ENCODE assay signal across 10 mouse cellular contexts in genomic region chr5:64580340-64580723, GRCm38 (mm10).
DNase-seq lines count a peak whose midpoint lies in the region; ATAC-seq and TF ChIP-seq lines count a peak whose summit lies in the region.
"Had no signal": no experiment of that assay in that cellular context is flagged by ENCODE, and none has a peak within 500 bp of the region (broad histone marks: within the 10 kb centered on the region; RNA-seq: fewer than 3 reads in every experiment).

No protein-coding gene starts in this region.

- DNase-seq in heart, postnatal 10 days = no peak
- no peak for DNase-seq in liver, embryonic 13.5 days
- DNase-seq in left cerebral cortex, postnatal 4 days = no peak
- DNase-seq: thymus, postnatal 25 days had no signal

- no peak overlapping the region for H3K4me3 ChIP-seq in heart, embryonic 15.5 days
- H3K4me3 ChIP-seq in brown adipose tissue, adult 24 weeks (ENCODE audit: insufficient read depth, low read depth, low read length) = no peak overlapping the region
- no peak overlapping the region for H3K4me3 ChIP-seq in intestine, postnatal 0 days (ENCODE audit: low read depth, low read length)
- H3K4me3 ChIP-seq in liver, embryonic 13.5 days (replicated peaks) = peak overlapping the region; percentile 34; the same call in 1 of the 2 replicates
- H3K4me3 ChIP-seq: midbrain, embryonic 13.5 days had no signal

- H3K27me3 ChIP-seq in heart, embryonic 15.5 days = no peaks in the 10 kb centered on the region
- H3K27me3 ChIP-seq in intestine, postnatal 0 days (replicated peaks; ENCODE audit: control insufficient read depth, insufficient read depth, low read length) = no peaks in the 10 kb centered on the region
- H3K27me3 ChIP-seq in liver, embryonic 13.5 days = no peaks in the 10 kb centered on the region
- H3K27me3 ChIP-seq: midbrain, embryonic 13.5 days had no signal

- H3K4me1 ChIP-seq in heart, embryonic 15.5 days (replicated peaks) = peaks cover 40% of the 10 kb centered on the region
- H3K4me1 ChIP-seq in brown adipose tissue, adult 24 weeks (ENCODE audit: control insufficient read depth, insufficient read depth, insufficient read length, low read length) = peaks cover 26% of the 10 kb centered on the region
- 0 out of 2 replicates have a peak, but pooled peaks cover 4% of the 10 kb centered on the region for H3K4me1 ChIP-seq in intestine, postnatal 0 days (replicated peaks; ENCODE audit: control insufficient read depth, insufficient read depth, low read length)
- peaks cover 73% of the 10 kb centered on the region for H3K4me1 ChIP-seq in liver, embryonic 13.5 days (replicated peaks)

- 69% methylated on average over 3 of the region's 3 CpGs for WGBS in heart, embryonic 15.5 days
- 34% methylated on average over 3 of the region's 3 CpGs for WGBS in intestine, postnatal 0 days
- 43% methylated on average over 3 of the region's 3 CpGs for WGBS in liver, embryonic 13.5 days (ENCODE audit: insufficient replicate concordance)

- no peaks in the 10 kb centered on the region for H3K9me3 ChIP-seq in heart, embryonic 15.5 days (replicated peaks)
- H3K9me3 ChIP-seq in intestine, postnatal 0 days (ENCODE audit: control insufficient read depth) = no peaks in the 10 kb centered on the region
- H3K9me3 ChIP-seq in liver, embryonic 13.5 days (replicated peaks) = no peaks in the 10 kb centered on the region
- H3K9me3 ChIP-seq: midbrain, embryonic 13.5 days had no signal

- no peak for ATAC-seq in heart, embryonic 15.5 days (replicated peaks; ENCODE audit: insufficient number of reproducible peaks, insufficient read depth, low FRiP score, low read depth)
- 0 out of 2 replicates have a peak, but pooled peaks have one; percentile 14 for ATAC-seq in intestine, postnatal 0 days
- no peak for ATAC-seq in liver, embryonic 13.5 days (ENCODE audit: low read depth)
- no peak for ATAC-seq in cerebellum, adult (ENCODE audit: insufficient number of reproducible peaks, low FRiP score, low TSS enrichment)
- no peak for ATAC-seq in erythroid progenitor cell, adult 5-6 weeks (replicated peaks; ENCODE audit: low FRiP score, poor library complexity, severe bottlenecking)

- no peak for TF ChIP-seq CTCF in intestine, postnatal 0 days (IDR thresholded peaks at IDR 0.05; ENCODE audit: low read depth)

- peak overlapping the region; percentile 78 for H3K27ac ChIP-seq in heart, embryonic 15.5 days
- H3K27ac ChIP-seq in brown adipose tissue, adult 24 weeks (replicated peaks; ENCODE audit: low read depth, low read length) = peak overlapping the region; percentile 97
- H3K27ac ChIP-seq in intestine, postnatal 0 days (ENCODE audit: low read depth, low read length) = peak overlapping the region; percentile 80; the same call in 1 of the 2 replicates
- H3K27ac ChIP-seq in liver, embryonic 13.5 days = peak overlapping the region; percentile 93

- no peaks in the 10 kb centered on the region for H3K36me3 ChIP-seq in heart, embryonic 15.5 days
- H3K36me3 ChIP-seq in intestine, postnatal 0 days (ENCODE audit: control insufficient read depth, insufficient read depth) = no peaks in the 10 kb centered on the region
- no peaks in the 10 kb centered on the region for H3K36me3 ChIP-seq in liver, embryonic 13.5 days
- H3K36me3 ChIP-seq: midbrain, embryonic 13.5 days had no signal

- intact Hi-C loops in heart, postnatal 10 days (cut with DNase I) = loop anchor here (2.0 kb wide), 2 partner anchors 122 to 232 kb away; no protein-coding TSS in a partner anchor
- intact Hi-C loops in left cerebral cortex, postnatal 4 days (cut with DNase I) = no loop called here

- H3K4me2 ChIP-seq in heart, embryonic 15.5 days = 0 out of 2 replicates have a peak overlapping the region, but pooled peaks have one; percentile 57
- H3K4me2 ChIP-seq in intestine, postnatal 0 days (replicated peaks; ENCODE audit: low read depth) = 0 out of 2 replicates have a peak overlapping the region, but pooled peaks have one; percentile 58
- peak overlapping the region; percentile 71 for H3K4me2 ChIP-seq in liver, embryonic 13.5 days

- H3K9ac ChIP-seq in heart, embryonic 15.5 days = no peak overlapping the region
- H3K9ac ChIP-seq in intestine, postnatal 0 days (ENCODE audit: low read depth, low read length) = no peak overlapping the region
- H3K9ac ChIP-seq in liver, embryonic 13.5 days = 0 out of 2 replicates have a peak overlapping the region, but pooled peaks have one; percentile 37
